ENCODE assay signal across 29 mouse cellular contexts in genomic region chr5:46657065-46657464, GRCm38 (mm10).
"Had no signal": no experiment of that assay in that cellular context is flagged by ENCODE, and none has a peak within 500 bp of the region (broad histone marks: within the 10 kb centered on the region; RNA-seq: fewer than 3 reads in every experiment).

No protein-coding gene starts in this region.

- H3K4me1 ChIP-seq: heart, embryonic 12.5 days; hindbrain, embryonic 10.5 days; hindbrain, embryonic 12.5 days; kidney, embryonic 15.5 days; limb, embryonic 10.5 days; limb, embryonic 12.5 days; liver, embryonic 13.5 days; liver, embryonic 15.5 days had no signal

- H3K27me3 ChIP-seq: heart, embryonic 12.5 days; hindbrain, embryonic 12.5 days; kidney, embryonic 15.5 days; limb, embryonic 12.5 days; liver, embryonic 13.5 days; liver, embryonic 15.5 days had no signal

- H3K9ac ChIP-seq: heart, embryonic 12.5 days; hindbrain, embryonic 12.5 days; hindbrain, embryonic 14.5 days; kidney, embryonic 15.5 days; limb, embryonic 12.5 days; liver, embryonic 13.5 days; liver, embryonic 15.5 days had no signal

- H3K4me2 ChIP-seq: heart, embryonic 12.5 days; hindbrain, embryonic 12.5 days; hindbrain, embryonic 14.5 days; kidney, embryonic 15.5 days; limb, embryonic 12.5 days; liver, embryonic 11.5 days; liver, embryonic 13.5 days; liver, embryonic 15.5 days had no signal

- H3K4me3 ChIP-seq: gastrocnemius, adult 2 months; heart, adult 2 months; heart, embryonic 12.5 days; hindbrain, embryonic 10.5 days; hindbrain, embryonic 12.5 days; kidney, embryonic 15.5 days; layer of hippocampus, adult 2 months; left cerebral cortex, adult 2 months; limb, embryonic 10.5 days; limb, embryonic 12.5 days; liver, embryonic 13.5 days; liver, embryonic 15.5 days had no signal

- H3K36me3 ChIP-seq: heart, embryonic 12.5 days; hindbrain, embryonic 10.5 days; hindbrain, embryonic 12.5 days; kidney, embryonic 15.5 days; limb, embryonic 10.5 days; limb, embryonic 12.5 days; liver, embryonic 13.5 days; liver, embryonic 15.5 days had no signal

- DNase-seq: gastrocnemius, adult 2 months; gastrocnemius, postnatal 14 days; gastrocnemius, postnatal 36 days; heart, adult 11 months; heart, adult 2 months; heart, postnatal 10 days; heart, postnatal 4 days; kidney, adult 11 months; kidney, adult 2 months; kidney, adult 9 months; kidney, postnatal 25 days; kidney, postnatal 4 days; liver; liver, embryonic 13.5 days had no signal

- H3K27ac ChIP-seq: gastrocnemius, adult 2 months; heart, adult 2 months; hindbrain, embryonic 10.5 days; hindbrain, embryonic 12.5 days; hindbrain, embryonic 14.5 days; kidney, embryonic 15.5 days; kidney, postnatal 0 days; layer of hippocampus, adult 2 months; left cerebral cortex, adult 2 months; limb, embryonic 10.5 days; limb, embryonic 12.5 days; liver, embryonic 13.5 days; liver, embryonic 15.5 days had no signal

- H3K9me3 ChIP-seq: heart, embryonic 12.5 days; hindbrain, embryonic 10.5 days; hindbrain, embryonic 12.5 days; kidney, embryonic 15.5 days; limb, embryonic 10.5 days; limb, embryonic 12.5 days; liver, embryonic 13.5 days; liver, embryonic 15.5 days had no signal

- ATAC-seq: hindbrain, embryonic 16.5 days; inflammation-experienced regulatory T-cells, adult 6 months; intestine, embryonic 16.5 days had no signal
